Mouse (Mus musculus): ENCODE measurements around the gene Galr2. TPM values are rescaled to one million over a fixed set of nuclear protein-coding genes. Genes with fewer than 3 reads are reported as not detected.

Gene Galr2
- polyA plus RNA-seq, 1 experiment: 9.5 TPM

DNA sequence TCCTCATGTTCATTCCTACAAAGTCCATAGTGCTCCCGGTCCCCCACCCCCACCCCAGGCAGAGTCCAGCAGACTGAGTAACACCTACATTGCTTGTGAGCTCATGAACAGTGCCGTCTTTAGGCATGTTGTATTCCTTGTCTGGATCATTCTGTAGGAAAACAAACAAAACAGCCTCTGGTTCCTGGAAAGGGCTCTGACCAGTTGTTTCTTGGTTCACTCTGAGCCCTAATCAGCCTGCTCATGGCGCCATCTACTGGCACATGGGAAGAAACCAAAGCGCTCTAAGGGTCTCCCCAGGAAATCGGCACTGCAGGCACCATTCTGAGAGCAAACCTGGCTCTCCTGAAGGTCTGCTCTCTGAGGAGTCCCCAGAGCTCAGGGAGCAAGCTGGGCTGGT, 13.6 kb downstream of the Galr2 start:
- no peak overlapping the region for H3K27ac ChIP-seq (ENCODE audit: insufficient read depth, low read depth, low read length)
- WGBS: 35% methylated on average over 5 of the region's 5 CpGs

DNA sequence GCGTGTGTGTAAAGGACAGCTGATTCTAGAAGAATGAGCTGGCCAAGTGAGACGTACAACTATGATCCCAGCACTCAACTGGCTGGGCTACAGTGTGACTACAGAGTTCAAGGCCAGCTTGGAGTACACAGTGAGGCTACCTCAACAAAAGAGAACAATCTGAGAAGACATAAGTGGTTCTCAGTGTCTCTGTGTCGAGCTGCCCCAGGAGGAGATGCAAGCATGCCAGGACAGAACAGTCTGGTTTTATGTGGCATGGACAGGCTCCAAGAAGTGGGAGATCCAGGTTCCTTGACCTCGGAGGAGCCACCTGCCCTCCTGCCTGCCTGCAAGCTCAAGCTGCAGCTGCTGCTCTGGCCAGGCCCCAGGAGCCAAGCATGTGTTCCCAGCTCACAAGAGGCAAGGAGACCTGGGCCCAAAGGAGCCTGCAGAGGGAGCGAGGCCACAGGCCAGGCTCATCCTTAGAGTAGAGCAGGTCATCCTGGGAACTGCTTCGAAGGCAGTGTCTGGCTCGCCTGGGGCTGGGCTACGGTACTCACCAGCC, 15.5 kb downstream of the Galr2 start:
- Histone ChIP-seq H3K4me1 (ENCODE audit: control insufficient read depth, insufficient read depth, insufficient read length, low read length) (peaks cover 9% of the 10 kb centered on the region), H3K27me3 (ENCODE audit: control insufficient read depth, insufficient read depth, low read length) (no peaks in the 10 kb centered on the region), H3K4me3 (ENCODE audit: low read depth, low read length) (no peak overlapping the region), H3K36me3 (ENCODE audit: control insufficient read depth, insufficient read depth, low read length) (peaks cover 27% of the 10 kb centered on the region), H3K27ac (ENCODE audit: insufficient read depth, low read depth, low read length) (no peak overlapping the region)
- TF ChIP-seq POLR2A (IDR thresholded peaks at IDR 0.05; ENCODE audit: low read depth, low read length) (no peak), CTCF (IDR thresholded peaks at IDR 0.05; ENCODE audit: extremely low read depth, insufficient read length, insufficient replicate concordance, low read depth, low read length) (no peak)
- WGBS: 83% methylated on average over 8 of the region's 8 CpGs

More for the DNA sequence above, 13.6 kb downstream of the Galr2 start:
- TF ChIP-seq POLR2A (IDR thresholded peaks at IDR 0.05; ENCODE audit: low read depth, low read length): no peak
- peak; percentile 73; the same call in 1 of the 2 replicates for TF ChIP-seq CTCF (IDR thresholded peaks at IDR 0.05; ENCODE audit: extremely low read depth, insufficient read length, insufficient replicate concordance, low read depth, low read length)
- Histone ChIP-seq H3K27me3 (ENCODE audit: control insufficient read depth, insufficient read depth, low read length) (no peaks in the 10 kb centered on the region), H3K36me3 (ENCODE audit: control insufficient read depth, insufficient read depth, low read length) (peaks cover 23% of the 10 kb centered on the region), H3K4me3 (ENCODE audit: low read depth, low read length) (no peak overlapping the region), H3K4me1 (ENCODE audit: control insufficient read depth, insufficient read depth, insufficient read length, low read length) (peaks cover 9% of the 10 kb centered on the region)

GRCm38 (mm10) chr11:116297017-116297416, 16.3 kb downstream of the Galr2 start:
- no peak overlapping the region for H3K4me3 ChIP-seq (ENCODE audit: low read depth, low read length)
- H3K27ac ChIP-seq (ENCODE audit: insufficient read depth, low read depth, low read length): no peak overlapping the region
- peaks cover 24% of the 10 kb centered on the region; the same call in 1 of the 2 replicates for H3K36me3 ChIP-seq (ENCODE audit: control insufficient read depth, insufficient read depth, low read length)
- WGBS: 63% methylated on average over 3 of the region's 3 CpGs
- no peaks in the 10 kb centered on the region for H3K27me3 ChIP-seq (ENCODE audit: control insufficient read depth, insufficient read depth, low read length)
- TF ChIP-seq POLR2A (IDR thresholded peaks at IDR 0.05; ENCODE audit: low read depth, low read length) (no peak), CTCF (IDR thresholded peaks at IDR 0.05; ENCODE audit: extremely low read depth, insufficient read length, insufficient replicate concordance, low read depth, low read length) (no peak)
- peaks cover 9% of the 10 kb centered on the region for H3K4me1 ChIP-seq (ENCODE audit: control insufficient read depth, insufficient read depth, insufficient read length, low read length)

DNA sequence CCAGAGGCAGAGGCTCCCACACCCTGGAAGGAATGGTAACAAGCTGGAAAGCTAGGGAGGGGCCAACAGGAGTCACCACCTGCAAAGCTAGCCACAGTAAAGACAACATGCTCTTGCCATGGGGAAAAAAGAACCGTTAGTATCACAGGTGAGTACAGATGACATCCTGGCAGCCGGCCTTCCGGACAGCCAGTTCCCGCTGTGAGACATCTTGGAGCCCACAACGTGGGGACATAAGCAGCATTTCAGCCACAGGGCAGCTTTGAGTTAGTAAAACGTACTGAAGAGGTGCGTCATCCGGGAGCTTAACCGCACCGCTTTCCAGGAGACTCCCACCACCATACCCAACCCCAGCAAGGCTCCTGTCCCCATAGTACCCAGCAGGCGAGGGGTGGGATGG, 17.5 kb downstream of the Galr2 start:
- H3K4me1 ChIP-seq (ENCODE audit: control insufficient read depth, insufficient read depth, insufficient read length, low read length): peaks cover 9% of the 10 kb centered on the region
- H3K36me3 ChIP-seq (ENCODE audit: control insufficient read depth, insufficient read depth, low read length): peaks cover 27% of the 10 kb centered on the region
- no peak for TF ChIP-seq CTCF (IDR thresholded peaks at IDR 0.05; ENCODE audit: extremely low read depth, insufficient read length, insufficient replicate concordance, low read depth, low read length)
- 0 out of 2 replicates have a peak, but pooled peaks have one; percentile 0 for TF ChIP-seq POLR2A (IDR thresholded peaks at IDR 0.05; ENCODE audit: low read depth, low read length)
- no peak overlapping the region for H3K27ac ChIP-seq (ENCODE audit: insufficient read depth, low read depth, low read length)
- 94% methylated on average over 11 of the region's 11 CpGs for WGBS
- H3K4me3 ChIP-seq (ENCODE audit: low read depth, low read length): no peak overlapping the region
- no peaks in the 10 kb centered on the region for H3K27me3 ChIP-seq (ENCODE audit: control insufficient read depth, insufficient read depth, low read length)

GRCm38 (mm10) chr11:116298621-116299020, 17.9 kb downstream of the Galr2 start:
- H3K36me3 ChIP-seq (ENCODE audit: control insufficient read depth, insufficient read depth, low read length): peaks cover 31% of the 10 kb centered on the region
- WGBS: 94% methylated on average over 6 of the region's 6 CpGs
- no peak overlapping the region for H3K27ac ChIP-seq (ENCODE audit: insufficient read depth, low read depth, low read length)
- no peaks in the 10 kb centered on the region for H3K27me3 ChIP-seq (ENCODE audit: control insufficient read depth, insufficient read depth, low read length)
- no peak overlapping the region for H3K4me3 ChIP-seq (ENCODE audit: low read depth, low read length)
- TF ChIP-seq CTCF (IDR thresholded peaks at IDR 0.05; ENCODE audit: extremely low read depth, insufficient read length, insufficient replicate concordance, low read depth, low read length) (no peak), POLR2A (IDR thresholded peaks at IDR 0.05; ENCODE audit: low read depth, low read length) (no peak)
- H3K4me1 ChIP-seq (ENCODE audit: control insufficient read depth, insufficient read depth, insufficient read length, low read length): peaks cover 7% of the 10 kb centered on the region

DNA sequence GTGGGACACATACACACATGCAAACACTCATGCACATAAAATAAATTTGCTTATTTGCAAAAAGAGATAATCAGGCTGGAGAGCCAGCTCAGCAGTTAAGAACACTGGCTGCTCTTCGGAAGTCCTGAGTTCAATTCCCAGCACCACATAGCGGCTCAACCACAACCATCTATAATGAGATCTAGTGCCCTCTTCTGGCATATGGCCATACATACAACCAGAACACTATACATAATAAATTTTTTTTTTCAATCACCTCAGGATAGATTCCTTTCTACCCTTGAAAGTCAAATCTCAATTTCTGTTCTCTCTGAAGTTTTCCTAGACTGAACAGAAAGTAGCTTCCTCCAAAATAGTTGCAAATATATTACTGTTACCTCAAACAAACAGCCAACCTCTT, 24.7 kb downstream of the Galr2 start:
- Histone ChIP-seq H3K27ac (ENCODE audit: insufficient read depth, low read depth, low read length) (no peak overlapping the region), H3K27me3 (ENCODE audit: control insufficient read depth, insufficient read depth, low read length) (no peaks in the 10 kb centered on the region), H3K36me3 (ENCODE audit: control insufficient read depth, insufficient read depth, low read length) (peaks cover 23% of the 10 kb centered on the region), H3K4me3 (ENCODE audit: low read depth, low read length) (no peak overlapping the region), H3K4me1 (ENCODE audit: control insufficient read depth, insufficient read depth, insufficient read length, low read length) (peaks cover 6% of the 10 kb centered on the region; the same call in 1 of the 2 replicates)
- TF ChIP-seq CTCF (IDR thresholded peaks at IDR 0.05; ENCODE audit: extremely low read depth, insufficient read length, insufficient replicate concordance, low read depth, low read length) (no peak), POLR2A (IDR thresholded peaks at IDR 0.05; ENCODE audit: low read depth, low read length) (no peak)
- WGBS: 90% methylated on average over 2 of the region's 2 CpGs

DNA sequence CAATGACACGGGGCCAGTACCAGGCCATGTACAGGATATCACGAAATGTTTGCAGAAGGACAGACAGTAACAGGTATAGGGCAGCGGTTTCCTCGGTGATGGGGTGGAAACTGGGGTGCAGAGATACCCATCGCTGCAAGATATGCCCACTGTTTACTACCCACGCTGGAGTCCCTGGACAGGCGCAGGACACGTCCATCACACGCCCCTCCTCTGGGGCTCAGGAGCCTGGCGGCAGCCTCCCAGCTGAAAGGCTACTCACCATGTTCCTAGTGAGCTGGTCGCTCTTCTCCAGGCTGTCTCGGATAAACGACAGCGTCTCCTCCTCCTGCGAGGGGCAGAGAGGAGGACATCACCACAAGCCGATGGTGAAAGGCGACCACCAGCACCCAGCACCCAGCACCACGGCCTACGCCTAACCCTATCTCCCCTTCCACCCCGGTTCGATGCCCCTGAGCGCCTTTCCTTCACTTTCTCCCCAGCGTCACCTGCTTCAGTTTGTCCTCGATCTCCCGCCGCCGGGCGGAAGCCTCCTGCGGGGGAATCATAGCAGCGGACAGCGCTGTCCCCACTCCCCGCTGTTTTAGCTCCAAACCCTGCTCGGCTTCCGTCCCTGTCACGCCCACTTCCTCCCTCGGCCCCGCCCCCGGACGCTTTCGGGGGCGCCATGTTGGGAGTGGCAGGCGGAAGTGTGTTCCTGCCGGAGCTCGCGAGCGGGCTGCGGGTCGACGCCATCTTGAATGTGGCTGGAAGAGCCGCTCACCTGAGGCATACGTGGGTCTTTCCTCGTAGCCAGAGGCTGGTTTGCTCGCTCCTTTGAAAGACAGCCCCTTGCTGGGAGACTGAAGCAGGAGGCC, 25.6 kb downstream of the Galr2 start:
- H3K4me1 ChIP-seq (ENCODE audit: control insufficient read depth, insufficient read depth, insufficient read length, low read length): peaks cover 6% of the 10 kb centered on the region; the same call in 1 of the 2 replicates
- no peaks in the 10 kb centered on the region for H3K27me3 ChIP-seq (ENCODE audit: control insufficient read depth, insufficient read depth, low read length)
- peak; percentile 36; the same call in 1 of the 2 replicates for TF ChIP-seq POLR2A (IDR thresholded peaks at IDR 0.05; ENCODE audit: low read depth, low read length)
- no peak for TF ChIP-seq CTCF (IDR thresholded peaks at IDR 0.05; ENCODE audit: extremely low read depth, insufficient read length, insufficient replicate concordance, low read depth, low read length)
- under 1% methylated on average over 53 of the region's 53 CpGs for WGBS
- H3K36me3 ChIP-seq (ENCODE audit: control insufficient read depth, insufficient read depth, low read length): peaks cover 20% of the 10 kb centered on the region
- no peak overlapping the region for H3K27ac ChIP-seq (ENCODE audit: insufficient read depth, low read depth, low read length)
- peak overlapping the region; percentile 86 for H3K4me3 ChIP-seq (ENCODE audit: low read depth, low read length)

Measured in small intestine, adult 2 months (tissue).